Mouse (Mus musculus) erythroblast, embryonic 14.5 days (primary cell): ENCODE data around the gene Pelo.

Experiments used
- GATA1 ChIP-seq: IDR thresholded peaks from 2 replicates; pipeline ENCODE4 v1.6.1; 2012; ENCODE audit warnings: low read length, inconsistent platforms, mixed read lengths
- TAL1 ChIP-seq: IDR thresholded peaks from 3 replicates; pipeline ENCODE4 v1.6.1; 2012; ENCODE audit warnings: low read length, inconsistent platforms, mixed read lengths

GRCm38 (mm10) chr13:115090069-115090976 lies at the start of gene Pelo:
- TF ChIP-seq GATA1 (peak; percentile 61), TAL1 (peak; percentile 53; the same call in 2 of the 3 replicates)
